In the genomic region with DNA sequence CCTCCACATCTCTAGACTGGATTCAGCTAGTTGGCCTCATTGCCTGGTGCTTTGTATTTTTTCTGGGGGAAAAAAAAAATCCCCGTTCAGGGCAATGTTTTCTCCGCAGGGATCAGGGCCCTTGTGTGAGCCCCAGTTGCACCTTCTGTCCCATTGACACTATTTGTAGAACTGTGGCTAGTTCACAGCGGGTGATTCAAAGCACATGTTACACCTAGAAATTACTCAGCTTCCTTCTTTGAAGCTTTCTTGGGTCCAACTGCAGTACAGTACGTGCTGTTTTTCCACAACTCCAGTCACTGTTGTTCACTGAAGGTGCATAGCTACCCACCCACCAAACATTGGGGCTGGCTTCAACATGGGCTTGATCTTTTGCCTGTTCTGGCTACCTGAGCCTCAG, we compare ENCODE assay signal across 15 mouse cellular contexts. TPM values are rescaled to one million over a fixed set of nuclear protein-coding genes. Genes with fewer than 3 reads are reported as not detected.
"Had no signal": no experiment of that assay in that cellular context is flagged by ENCODE, and none has a peak within 500 bp of the region (broad histone marks: within the 10 kb centered on the region; RNA-seq: fewer than 3 reads in every experiment).

No protein-coding gene starts in this region.

- DNase-seq: gastrocnemius, postnatal 14 days; gastrocnemius, postnatal 36 days; heart, adult 2 months; heart, postnatal 14 days; heart, postnatal 36 days; kidney, adult 11 months; kidney, adult 2 months; kidney, postnatal 10 days; kidney, postnatal 25 days; kidney, postnatal 4 days; left cerebral cortex, postnatal 4 days had no signal

RNA-seq across cellular contexts. Expression of gene Cfap161, which starts 9.1 kb away (rescaled TPM):
- total RNA-seq: gastrocnemius, adult 18-20 months; gastrocnemius, adult 8-10 months; gastrocnemius, postnatal 14 days; gastrocnemius, postnatal 36 days; heart, adult 2 months; heart, postnatal 36 days; hematopoietic stem cell, adult 5-6 weeks; liver, adult 2 months had no signal
